Mouse (Mus musculus) ES-Bruce4 (cell line): ENCODE results near the gene Mag.

Experiments used
- CTCF ChIP-seq: IDR thresholded peaks from one replicate; pipeline ENCODE4 v1.8.1; 2011; ENCODE audit warnings: low read depth, low read length
- EP300 ChIP-seq: IDR thresholded peaks from 2 replicates; pipeline ENCODE4 v1.6.1; 2011; ENCODE audit warnings: low read depth, low read length; ENCODE audit not compliant: insufficient read depth
- POLR2A ChIP-seq: IDR thresholded peaks from one replicate; pipeline ENCODE4 v1.8.1; 2011; ENCODE audit warnings: low read length; ENCODE audit not compliant: insufficient read depth

DNA sequence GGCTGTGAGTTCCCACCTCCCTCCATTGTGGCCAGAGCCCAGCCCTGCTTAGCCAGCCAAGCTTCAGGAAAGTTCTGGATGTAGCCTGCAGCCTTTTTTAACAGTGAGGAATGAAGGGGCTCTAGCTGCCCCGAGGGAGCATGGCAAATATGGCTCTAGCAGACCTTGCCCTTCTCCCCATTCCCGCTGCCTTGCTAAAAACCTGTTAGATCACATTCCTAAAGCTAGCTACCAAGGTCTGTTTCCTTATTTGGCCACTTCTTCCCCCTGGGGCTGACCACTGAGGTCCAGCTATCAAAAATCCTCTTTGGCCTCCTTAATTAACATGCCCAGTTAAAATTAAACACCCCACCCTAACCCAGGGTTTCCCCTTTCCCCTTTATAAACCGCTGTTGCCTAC, 22.2 kb downstream of the Mag start:
- TF ChIP-seq CTCF (no peak), EP300 (no peak), POLR2A (no peak)
